8 mouse cellular contexts compared by ENCODE assay signal in the genomic region with DNA sequence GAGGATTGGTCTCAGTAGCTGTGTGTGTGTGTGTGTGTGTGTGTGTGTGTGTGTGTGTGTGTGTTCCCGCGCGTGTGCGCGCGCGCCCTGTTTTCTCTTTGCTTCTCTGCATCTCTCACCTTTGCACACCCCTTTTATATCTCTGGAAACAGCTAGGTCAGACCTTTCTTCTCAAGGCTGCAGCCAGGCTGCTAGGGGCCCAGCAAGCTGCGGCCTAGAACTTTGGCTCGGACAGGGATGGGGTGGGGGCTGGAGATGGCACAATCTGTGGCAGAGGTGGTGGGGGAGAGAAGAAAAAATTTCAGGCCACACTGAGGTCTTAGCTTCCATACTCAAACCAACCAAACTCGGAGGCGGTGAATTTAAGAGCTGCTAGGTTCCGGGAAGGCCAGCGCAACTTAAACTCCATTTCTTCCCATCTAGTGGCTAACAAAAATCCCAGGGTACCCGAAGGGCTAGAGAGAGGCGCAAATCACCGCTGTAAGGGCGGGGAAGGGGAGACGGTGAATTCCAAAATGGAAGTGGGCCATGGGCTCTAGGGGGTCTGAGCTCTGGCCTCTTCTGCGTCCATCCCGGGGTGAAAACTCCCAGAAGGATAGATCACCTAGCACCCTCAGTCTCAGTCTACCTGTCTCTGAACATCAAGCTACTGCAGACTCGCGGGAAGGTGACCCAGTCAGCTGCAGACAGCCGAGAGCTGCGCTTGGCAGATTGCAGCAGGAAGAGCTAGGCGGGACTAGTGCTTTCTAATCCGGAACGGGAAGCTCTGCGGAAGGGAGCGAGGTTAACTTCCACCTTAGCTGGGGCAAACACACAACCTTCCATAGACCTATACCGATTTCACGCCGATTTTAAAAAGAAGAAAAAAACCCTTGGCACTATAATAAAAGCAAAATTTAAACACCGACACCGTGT. TPM values are rescaled to one million over a fixed set of nuclear protein-coding genes. Genes with fewer than 3 reads are reported as not detected.
DNase-seq lines count a peak whose midpoint lies in the region; ATAC-seq and TF ChIP-seq lines count a peak whose summit lies in the region.

No protein-coding gene starts in this region.

- peaks cover 95% of the 10 kb centered on the region for H3K27me3 ChIP-seq in lung, embryonic 14.5 days (ENCODE audit: insufficient read depth, low read length)
- H3K27me3 ChIP-seq in heart, embryonic 10.5 days (ENCODE audit: insufficient read depth, poor library complexity, severe bottlenecking) = peaks cover 87% of the 10 kb centered on the region
- peaks cover 90% of the 10 kb centered on the region for H3K27me3 ChIP-seq in lung, embryonic 16.5 days (ENCODE audit: control insufficient read depth, insufficient read depth, low read depth, low read length)

- no peak for TF ChIP-seq CTCF in lung, embryonic 14.5 days (IDR thresholded peaks at IDR 0.05; ENCODE audit: low read depth)

- no peak overlapping the region for H3K27ac ChIP-seq in lung, embryonic 14.5 days (ENCODE audit: low read depth)
- H3K27ac ChIP-seq in heart, embryonic 10.5 days = 0 out of 2 replicates have a peak overlapping the region, but pooled peaks have one; percentile 6
- H3K27ac ChIP-seq in lung, embryonic 16.5 days (ENCODE audit: low read length) = no peak overlapping the region

- DNase-seq in lung, embryonic 14.5 days = peak; percentile 69
- DNase-seq in lung, postnatal 14 days = no peak
- DNase-seq in cerebellum, postnatal 10 days = peak; percentile 74 to 77
- DNase-seq in heart, embryonic 10.5 days (ENCODE audit: low spot score) = peak; percentile 82
- DNase-seq in kidney, adult 9 months = peak; percentile 47
- DNase-seq in right cerebral cortex, postnatal 14 days = peak; percentile 36
- no peak for DNase-seq in ovary, postnatal 14 days (ENCODE audit: low spot score)

- peak overlapping the region; percentile 34 for H3K4me3 ChIP-seq in lung, embryonic 14.5 days (ENCODE audit: low read depth, low read length)
- peak overlapping the region; percentile 60 for H3K4me3 ChIP-seq in heart, embryonic 10.5 days
- peak overlapping the region; percentile 43 for H3K4me3 ChIP-seq in lung, embryonic 16.5 days (ENCODE audit: low read length)

- H3K36me3 ChIP-seq in lung, embryonic 14.5 days (ENCODE audit: insufficient read depth) = no peaks in the 10 kb centered on the region
- no peaks in the 10 kb centered on the region for H3K36me3 ChIP-seq in heart, embryonic 10.5 days
- H3K36me3 ChIP-seq in lung, embryonic 16.5 days (ENCODE audit: control insufficient read depth, insufficient read depth, low read length) = no peaks in the 10 kb centered on the region

- H3K9ac ChIP-seq in lung, embryonic 14.5 days = no peak overlapping the region
- no peak overlapping the region for H3K9ac ChIP-seq in lung, embryonic 16.5 days (ENCODE audit: low read length)

- H3K4me1 ChIP-seq in lung, embryonic 14.5 days (ENCODE audit: insufficient read depth) = no peaks in the 10 kb centered on the region
- H3K4me1 ChIP-seq in heart, embryonic 10.5 days = peaks cover 37% of the 10 kb centered on the region
- peaks cover 30% of the 10 kb centered on the region; the same call in 1 of the 2 replicates for H3K4me1 ChIP-seq in lung, embryonic 16.5 days (replicated peaks; ENCODE audit: control insufficient read depth, insufficient read depth, low read length)

- 0 out of 2 replicates have a peak, but pooled peaks cover 3% of the 10 kb centered on the region for H3K9me3 ChIP-seq in lung, embryonic 14.5 days (ENCODE audit: low read depth, low read length)
- H3K9me3 ChIP-seq in heart, embryonic 10.5 days = no peaks in the 10 kb centered on the region
- peaks cover 4% of the 10 kb centered on the region; the same call in 1 of the 2 replicates for H3K9me3 ChIP-seq in lung, embryonic 16.5 days (ENCODE audit: control insufficient read depth, low read length)

- WGBS in lung, embryonic 14.5 days = 3% methylated on average over 34 of the region's 34 CpGs
- WGBS in heart, embryonic 10.5 days = 1% methylated on average over 34 of the region's 34 CpGs
- WGBS in lung, embryonic 16.5 days = 2% methylated on average over 34 of the region's 34 CpGs

- ATAC-seq in lung, embryonic 14.5 days (ENCODE audit: insufficient read depth) = no peak
- no peak for ATAC-seq in lung, embryonic 16.5 days (ENCODE audit: low read depth)

- peak overlapping the region; percentile 63 for H3K4me2 ChIP-seq in lung, embryonic 14.5 days
- peak overlapping the region; percentile 62 for H3K4me2 ChIP-seq in lung, embryonic 16.5 days (ENCODE audit: low read depth, low read length)

RNA-seq across cellular contexts. Expression of gene Nrn1, which starts 3.7 kb away (rescaled TPM):
- 0.12 and 0.42 TPM in 2 replicates for polyA plus RNA-seq in lung, embryonic 14.5 days (2014; fragmentation: Nextera tagmentation; extraction: Ambion mirVana)
- 1.7 and 3.8 TPM in 2 replicates for polyA plus RNA-seq in heart, embryonic 10.5 days (2016; fragmentation: Nextera tagmentation; extraction: Ambion mirVana)
- polyA plus RNA-seq in lung, embryonic 16.5 days (2015; fragmentation: Nextera tagmentation; extraction: Ambion mirVana) = 0.54 and 1.5 TPM in 2 replicates

Comparison
In these comparisons a context has a peak if more than half of its experiments do, and no peak if none do; other contexts are left out.
1. DNase-seq: peak in lung, embryonic 14.5 days (single experiment), cerebellum, postnatal 10 days (2 of 2), heart, embryonic 10.5 days (single experiment), kidney, adult 9 months (single experiment) and right cerebral cortex, postnatal 14 days (single experiment); none in lung, postnatal 14 days (single experiment) and ovary, postnatal 14 days (single experiment).
2. Peak in every context shown above with its lines, with median percentiles within 50 percentile points of each other: H3K4me3 ChIP-seq.